Mouse (Mus musculus): ENCODE measurements around the gene Garnl3. TPM values are rescaled to one million over a fixed set of nuclear protein-coding genes. Genes with fewer than 3 reads are reported as not detected.

The Garnl3 gene
- polyA plus RNA-seq, 1 experiment from 2014 or later = 6.3 TPM

- WGBS = 79% methylated on average over 2 of the region's 2 CpGs
- no peak for ATAC-seq
Observed at GRCm38 (mm10) chr2:33138491-33138890, 7.0 kb upstream of the Garnl3 start.

GRCm38 (mm10) chr2:33137731-33138130 lies 6.3 kb upstream of the Garnl3 start:
- Histone ChIP-seq H3K4me2 (replicated peaks; ENCODE audit: low read depth) (no peak overlapping the region), H3K27me3 (replicated peaks; ENCODE audit: control insufficient read depth, insufficient read depth, low read length) (no peaks in the 10 kb centered on the region; the same call in 1 of the 2 replicates), H3K4me1 (replicated peaks; ENCODE audit: control insufficient read depth, insufficient read depth, low read length) (no peaks in the 10 kb centered on the region), H3K9me3 (ENCODE audit: control insufficient read depth) (no peaks in the 10 kb centered on the region), H3K27ac (ENCODE audit: low read depth, low read length) (no peak overlapping the region), H3K36me3 (ENCODE audit: control insufficient read depth, insufficient read depth) (peaks cover 4% of the 10 kb centered on the region; the same call in 1 of the 2 replicates), H3K9ac (ENCODE audit: low read depth, low read length) (no peak overlapping the region), H3K4me3 (ENCODE audit: low read depth, low read length) (no peak overlapping the region)
- no peak for TF ChIP-seq CTCF (IDR thresholded peaks at IDR 0.05; ENCODE audit: low read depth)
- no peak for ATAC-seq
- WGBS = 90% methylated on average over 4 of the region's 4 CpGs

More at GRCm38 (mm10) chr2:33138491-33138890, 7.0 kb upstream of the Garnl3 start:
- H3K4me2 ChIP-seq (replicated peaks; ENCODE audit: low read depth) = no peak overlapping the region
- no peak overlapping the region for H3K27ac ChIP-seq (ENCODE audit: low read depth, low read length)
- peaks cover 4% of the 10 kb centered on the region; the same call in 1 of the 2 replicates for H3K36me3 ChIP-seq (ENCODE audit: control insufficient read depth, insufficient read depth)
- no peak overlapping the region for H3K9ac ChIP-seq (ENCODE audit: low read depth, low read length)
- no peaks in the 10 kb centered on the region for H3K9me3 ChIP-seq (ENCODE audit: control insufficient read depth)
- no peaks in the 10 kb centered on the region for H3K4me1 ChIP-seq (replicated peaks; ENCODE audit: control insufficient read depth, insufficient read depth, low read length)
- H3K27me3 ChIP-seq (replicated peaks; ENCODE audit: control insufficient read depth, insufficient read depth, low read length) = no peaks in the 10 kb centered on the region
- TF ChIP-seq CTCF (IDR thresholded peaks at IDR 0.05; ENCODE audit: low read depth) = no peak
- H3K4me3 ChIP-seq (ENCODE audit: low read depth, low read length) = no peak overlapping the region

DNA sequence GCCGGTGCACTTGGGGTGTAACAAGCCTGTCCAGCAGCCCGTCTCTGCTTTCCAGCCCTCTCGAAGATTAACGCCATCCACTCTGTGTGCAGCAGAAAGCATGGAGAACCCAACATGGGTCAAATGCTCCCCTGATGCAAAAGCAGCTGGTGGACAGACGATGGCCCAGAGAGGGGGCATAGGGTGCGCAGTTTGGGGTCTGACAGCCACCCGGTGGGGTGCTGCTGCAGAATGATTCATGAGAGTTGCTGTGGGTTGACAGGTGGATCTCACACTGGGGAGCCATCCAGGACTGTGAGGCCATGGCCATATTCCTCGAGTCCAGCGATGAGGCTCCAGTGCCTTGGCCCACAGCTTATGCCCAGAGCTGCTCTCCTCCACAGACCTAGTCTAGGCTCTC lies 5.8 kb upstream of the Garnl3 start:
- H3K4me1 ChIP-seq (replicated peaks; ENCODE audit: control insufficient read depth, insufficient read depth, low read length) = no peaks in the 10 kb centered on the region
- no peak for ATAC-seq
- TF ChIP-seq CTCF (IDR thresholded peaks at IDR 0.05; ENCODE audit: low read depth) = no peak
- peaks cover 3% of the 10 kb centered on the region; the same call in 1 of the 2 replicates for H3K27me3 ChIP-seq (replicated peaks; ENCODE audit: control insufficient read depth, insufficient read depth, low read length)
- no peaks in the 10 kb centered on the region for H3K9me3 ChIP-seq (ENCODE audit: control insufficient read depth)
- no peak overlapping the region for H3K4me2 ChIP-seq (replicated peaks; ENCODE audit: low read depth)
- 90% methylated on average over 9 of the region's 9 CpGs for WGBS
- no peak overlapping the region for H3K9ac ChIP-seq (ENCODE audit: low read depth, low read length)
- no peak overlapping the region for H3K27ac ChIP-seq (ENCODE audit: low read depth, low read length)
- H3K4me3 ChIP-seq (ENCODE audit: low read depth, low read length) = no peak overlapping the region
- H3K36me3 ChIP-seq (ENCODE audit: control insufficient read depth, insufficient read depth) = peaks cover 4% of the 10 kb centered on the region; the same call in 1 of the 2 replicates

- no peak for ATAC-seq
- H3K9ac ChIP-seq (ENCODE audit: low read depth, low read length) = no peak overlapping the region
- no peak overlapping the region for H3K4me2 ChIP-seq (replicated peaks; ENCODE audit: low read depth)
- TF ChIP-seq CTCF (IDR thresholded peaks at IDR 0.05; ENCODE audit: low read depth) = no peak
- H3K4me3 ChIP-seq (ENCODE audit: low read depth, low read length) = no peak overlapping the region
- peaks cover 4% of the 10 kb centered on the region; the same call in 1 of the 2 replicates for H3K36me3 ChIP-seq (ENCODE audit: control insufficient read depth, insufficient read depth)
- H3K4me1 ChIP-seq (replicated peaks; ENCODE audit: control insufficient read depth, insufficient read depth, low read length) = no peaks in the 10 kb centered on the region
- 93% methylated on average over 6 of the region's 6 CpGs for WGBS
- no peaks in the 10 kb centered on the region for H3K9me3 ChIP-seq (ENCODE audit: control insufficient read depth)
- peaks cover 6% of the 10 kb centered on the region; the same call in 1 of the 2 replicates for H3K27me3 ChIP-seq (replicated peaks; ENCODE audit: control insufficient read depth, insufficient read depth, low read length)
- H3K27ac ChIP-seq (ENCODE audit: low read depth, low read length) = no peak overlapping the region
Observed at GRCm38 (mm10) chr2:33136366-33136765, 4.9 kb upstream of the Garnl3 start.

DNA sequence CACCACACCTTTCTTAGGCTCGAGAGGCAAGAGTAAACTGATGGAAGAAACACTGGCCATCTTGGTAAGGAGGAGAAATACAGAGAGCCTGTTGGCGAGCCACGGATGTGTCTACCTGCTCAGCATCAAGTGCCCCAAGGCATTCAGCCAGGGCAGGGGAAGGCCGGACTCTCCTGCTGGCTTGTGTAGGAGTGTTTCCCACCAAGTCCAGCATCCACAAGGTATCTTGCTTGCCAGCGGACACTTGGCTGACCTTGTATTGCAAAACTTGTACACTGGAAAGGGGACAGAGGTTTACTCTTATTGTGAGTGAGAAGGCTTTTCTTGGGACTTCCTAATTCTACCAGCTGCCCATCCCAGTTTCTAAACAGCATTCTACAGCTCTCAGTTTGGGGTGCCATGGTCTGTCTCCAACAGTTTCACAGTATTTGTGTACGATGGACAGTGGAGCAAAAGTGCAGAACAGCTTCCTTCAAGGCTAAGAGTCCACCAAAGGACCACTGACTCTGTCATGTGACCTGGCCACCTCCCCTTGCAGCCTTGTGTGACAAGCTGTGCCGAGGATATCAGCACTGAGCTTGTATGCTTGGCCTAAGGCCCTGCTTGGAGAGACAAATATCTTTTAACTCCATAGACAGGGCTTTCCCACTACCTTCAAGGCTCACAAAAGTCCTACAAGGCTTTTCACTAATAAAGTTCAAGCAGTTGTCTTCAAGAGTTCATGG lies 3.5 kb upstream of the Garnl3 start:
- no peak overlapping the region for H3K27ac ChIP-seq (ENCODE audit: low read depth, low read length)
- H3K9me3 ChIP-seq (ENCODE audit: control insufficient read depth) = no peaks in the 10 kb centered on the region
- H3K27me3 ChIP-seq (replicated peaks; ENCODE audit: control insufficient read depth, insufficient read depth, low read length) = peaks cover 6% of the 10 kb centered on the region; the same call in 1 of the 2 replicates
- WGBS = 73% methylated on average over 7 of the region's 7 CpGs
- no peak overlapping the region for H3K4me2 ChIP-seq (replicated peaks; ENCODE audit: low read depth)
- peaks cover 4% of the 10 kb centered on the region; the same call in 1 of the 2 replicates for H3K36me3 ChIP-seq (ENCODE audit: control insufficient read depth, insufficient read depth)
- no peak for ATAC-seq
- H3K4me3 ChIP-seq (ENCODE audit: low read depth, low read length) = no peak overlapping the region
- H3K9ac ChIP-seq (ENCODE audit: low read depth, low read length) = no peak overlapping the region
- TF ChIP-seq CTCF (IDR thresholded peaks at IDR 0.05; ENCODE audit: low read depth) = no peak
- 0 out of 2 replicates have a peak, but pooled peaks cover 1% of the 10 kb centered on the region for H3K4me1 ChIP-seq (replicated peaks; ENCODE audit: control insufficient read depth, insufficient read depth, low read length)

DNA sequence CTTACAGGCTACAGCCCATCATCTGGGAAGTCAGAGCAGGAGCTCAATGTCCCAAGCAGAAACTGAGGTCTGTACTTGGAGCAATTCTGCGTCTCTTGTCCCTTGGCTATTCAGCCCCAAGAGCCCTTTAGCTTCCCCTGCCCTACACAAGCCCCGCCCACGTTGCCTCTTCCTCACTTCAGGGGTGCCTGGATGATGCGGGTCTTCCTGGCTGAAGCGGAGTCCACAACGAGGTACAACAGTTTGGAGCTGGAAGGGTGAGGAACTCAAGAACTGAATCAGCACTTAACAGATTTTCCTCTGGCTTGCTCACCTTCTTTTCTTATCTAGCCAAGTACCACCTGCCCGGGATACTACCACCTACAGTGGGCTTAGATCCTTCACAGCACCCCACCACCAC lies 852 bp upstream of the Garnl3 start:
- TF ChIP-seq CTCF (IDR thresholded peaks at IDR 0.05; ENCODE audit: low read depth) = no peak
- Histone ChIP-seq H3K36me3 (ENCODE audit: control insufficient read depth, insufficient read depth) (peaks cover 4% of the 10 kb centered on the region; the same call in 1 of the 2 replicates), H3K4me1 (replicated peaks; ENCODE audit: control insufficient read depth, insufficient read depth, low read length) (0 out of 2 replicates have a peak, but pooled peaks cover 3% of the 10 kb centered on the region), H3K4me2 (replicated peaks; ENCODE audit: low read depth) (no peak overlapping the region), H3K27me3 (replicated peaks; ENCODE audit: control insufficient read depth, insufficient read depth, low read length) (peaks cover 6% of the 10 kb centered on the region; the same call in 1 of the 2 replicates), H3K9ac (ENCODE audit: low read depth, low read length) (no peak overlapping the region; the same call in 1 of the 2 replicates), H3K9me3 (ENCODE audit: control insufficient read depth) (no peaks in the 10 kb centered on the region), H3K27ac (ENCODE audit: low read depth, low read length) (no peak overlapping the region), H3K4me3 (ENCODE audit: low read depth, low read length) (no peak overlapping the region)
- ATAC-seq = no peak
- WGBS = 11% methylated on average over 7 of the region's 7 CpGs

Measured in intestine, postnatal 0 days (tissue).